8 mouse cellular contexts compared by ENCODE assay signal in genomic region chr1:30740831-30741230, GRCm38 (mm10).
DNase-seq lines count a peak whose midpoint lies in the region; ATAC-seq lines count a peak whose summit lies in the region.

No protein-coding gene starts in this region.

- WGBS in hindbrain, embryonic 13.5 days, result 82% methylated on average over 3 of the region's 3 CpGs
- WGBS in hindbrain, embryonic 10.5 days, result 77% methylated on average over 3 of the region's 3 CpGs
- WGBS in midbrain, embryonic 15.5 days, result 73% methylated on average over 3 of the region's 3 CpGs

- no peak overlapping the region for H3K4me3 ChIP-seq in hindbrain, embryonic 13.5 days
- no peak overlapping the region for H3K4me3 ChIP-seq in hindbrain, embryonic 10.5 days
- no peak overlapping the region for H3K4me3 ChIP-seq in midbrain, embryonic 15.5 days

- no peak overlapping the region for H3K9ac ChIP-seq in hindbrain, embryonic 13.5 days
- no peak overlapping the region for H3K9ac ChIP-seq in midbrain, embryonic 15.5 days

- no peak for DNase-seq in hindbrain, embryonic 10.5 days (ENCODE audit: low spot score)
- peak; percentile 82 for DNase-seq in brain, adult 2 months (ENCODE audit: low read depth, low spot score)
- peak; percentile 48 for DNase-seq in kidney, postnatal 14 days
- no peak for DNase-seq in cerebellum, postnatal 36 days

- no peaks in the 10 kb centered on the region for H3K4me1 ChIP-seq in hindbrain, embryonic 13.5 days (replicated peaks)
- H3K4me1 ChIP-seq in hindbrain, embryonic 10.5 days (replicated peaks), result no peaks in the 10 kb centered on the region
- H3K4me1 ChIP-seq in midbrain, embryonic 15.5 days, result no peaks in the 10 kb centered on the region

- no peak overlapping the region for H3K27ac ChIP-seq in hindbrain, embryonic 13.5 days
- H3K27ac ChIP-seq in hindbrain, embryonic 10.5 days, result no peak overlapping the region
- H3K27ac ChIP-seq in midbrain, embryonic 15.5 days, result no peak overlapping the region

- H3K4me2 ChIP-seq in hindbrain, embryonic 13.5 days, result no peak overlapping the region
- H3K4me2 ChIP-seq in midbrain, embryonic 15.5 days, result no peak overlapping the region

- ATAC-seq in hindbrain, embryonic 13.5 days (ENCODE audit: low FRiP score), result peak; percentile 61; the same call in 1 of the 2 replicates
- ATAC-seq in midbrain, embryonic 15.5 days (replicated peaks), result peak; percentile 84
- no peak for ATAC-seq in CD4-positive, CD25-positive, alpha-beta regulatory T cell, adult 4 months
- no peak; the same call in 1 of the 2 replicates for ATAC-seq in cerebellum, adult (ENCODE audit: insufficient number of reproducible peaks, low FRiP score, low TSS enrichment)

- H3K27me3 ChIP-seq in hindbrain, embryonic 13.5 days, result no peaks in the 10 kb centered on the region
- H3K27me3 ChIP-seq in hindbrain, embryonic 10.5 days (ENCODE audit: insufficient read depth, poor library complexity, severe bottlenecking), result no peaks in the 10 kb centered on the region
- no peaks in the 10 kb centered on the region for H3K27me3 ChIP-seq in midbrain, embryonic 15.5 days (replicated peaks)

- H3K9me3 ChIP-seq in hindbrain, embryonic 13.5 days, result no peaks in the 10 kb centered on the region
- H3K9me3 ChIP-seq in hindbrain, embryonic 10.5 days, result no peaks in the 10 kb centered on the region
- H3K9me3 ChIP-seq in midbrain, embryonic 15.5 days, result no peaks in the 10 kb centered on the region

- H3K36me3 ChIP-seq in hindbrain, embryonic 13.5 days, result no peaks in the 10 kb centered on the region
- no peaks in the 10 kb centered on the region for H3K36me3 ChIP-seq in hindbrain, embryonic 10.5 days
- no peaks in the 10 kb centered on the region for H3K36me3 ChIP-seq in midbrain, embryonic 15.5 days (replicated peaks)

Comparison
In these comparisons a context has a peak if more than half of its experiments do, and no peak if none do; other contexts are left out.
1. ATAC-seq: peak in hindbrain, embryonic 13.5 days (single experiment) and midbrain, embryonic 15.5 days (single experiment); none in CD4-positive, CD25-positive, alpha-beta regulatory T cell, adult 4 months (single experiment) and cerebellum, adult (single experiment).
2. DNase-seq: peak in brain, adult 2 months (single experiment) and kidney, postnatal 14 days (single experiment); none in hindbrain, embryonic 10.5 days (single experiment) and cerebellum, postnatal 36 days (0 of 2).